Mouse (Mus musculus): ENCODE data around the gene Robo1.

The Robo1 gene

DNA sequence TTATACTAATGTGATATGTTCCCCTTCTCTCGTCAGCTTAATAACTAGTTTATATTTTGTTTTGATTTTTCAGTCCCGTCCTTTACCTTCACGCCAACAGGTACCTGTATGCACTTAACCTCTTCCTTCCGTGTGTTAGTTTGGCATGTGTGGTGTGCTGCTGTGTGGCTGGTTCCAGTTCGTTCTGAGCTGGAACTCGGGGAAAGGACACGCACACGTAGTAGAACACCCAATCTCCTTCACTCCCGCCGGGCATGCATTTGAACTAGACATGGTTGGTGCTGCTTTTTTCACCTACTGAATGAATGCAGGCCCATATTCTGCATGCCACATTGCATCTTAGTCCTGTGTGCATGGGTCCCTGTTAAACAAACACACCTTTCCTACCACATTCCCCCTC is 685.5 kb downstream of the Robo1 start:
- in situ Hi-C loops (cut with MseI, MboI) = loop anchor here (25.0 kb wide), 1 partner anchor 631 kb away; no protein-coding TSS in a partner anchor

DNA sequence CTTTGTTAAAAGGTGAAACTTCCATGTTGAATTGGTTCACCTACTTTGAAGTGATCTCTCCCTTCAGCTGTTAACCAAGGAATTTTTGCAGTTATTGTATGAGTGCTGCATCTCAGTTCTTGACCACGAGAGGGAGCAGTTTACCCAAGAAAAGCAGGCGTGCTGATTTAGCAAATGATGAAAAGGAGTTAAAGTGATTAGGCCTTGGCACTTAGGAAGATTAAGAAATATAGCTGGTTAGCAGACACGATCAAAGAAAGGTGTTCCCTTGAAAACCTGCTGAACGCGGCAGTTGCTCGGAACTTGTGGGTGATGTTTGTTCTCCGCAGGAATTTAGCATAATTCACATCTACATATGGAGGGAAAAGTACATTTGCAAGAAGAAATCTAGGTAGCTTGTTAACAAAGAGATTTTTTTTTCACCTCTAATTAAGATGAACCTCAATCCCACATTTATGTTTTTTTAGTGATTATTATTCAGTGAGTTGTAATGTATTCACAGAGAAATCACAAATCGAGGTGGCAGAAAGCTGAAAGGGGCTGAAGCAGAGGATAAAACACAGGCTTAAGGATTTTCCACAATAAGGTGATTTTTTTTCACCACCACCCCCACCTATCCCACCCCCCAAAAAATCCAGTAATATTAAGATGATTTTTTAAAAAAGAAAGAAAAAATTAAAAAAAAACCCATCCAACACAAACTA is 687.3 kb downstream of the Robo1 start:
- in situ Hi-C loops (cut with MseI, MboI) = loop anchor here (25.0 kb wide), 1 partner anchor 633 kb away; no protein-coding TSS in a partner anchor

DNA sequence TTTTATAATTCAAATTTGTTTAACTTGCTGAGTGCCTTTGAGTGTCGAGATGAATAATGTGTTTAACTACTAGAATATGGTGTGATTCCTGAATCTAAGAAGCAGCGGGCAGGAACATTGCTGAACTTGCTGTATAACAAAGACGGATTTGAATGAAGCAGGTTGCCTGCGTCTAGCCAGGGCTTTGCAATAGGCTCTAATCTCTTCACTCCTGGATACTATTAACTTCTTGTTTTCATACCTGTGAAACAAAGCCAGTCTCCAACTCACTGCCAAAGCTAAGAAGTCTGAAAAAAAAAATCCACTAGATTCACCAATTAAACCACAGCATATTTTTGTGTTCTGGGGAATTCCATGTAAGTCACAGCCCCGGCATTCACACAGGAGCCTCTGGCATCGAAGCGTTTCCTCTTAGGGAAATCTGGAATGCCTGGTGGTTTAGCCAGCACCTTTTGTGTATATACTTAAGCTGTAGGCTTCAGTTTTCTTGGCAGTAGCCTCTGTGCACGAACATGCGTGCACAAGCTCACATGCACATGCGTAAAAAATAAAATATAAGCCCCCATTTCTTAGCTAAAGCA is 687.9 kb downstream of the Robo1 start:
- in situ Hi-C loops (cut with MseI, MboI) = loop anchor here (25.0 kb wide), 1 partner anchor 634 kb away; no protein-coding TSS in a partner anchor

DNA sequence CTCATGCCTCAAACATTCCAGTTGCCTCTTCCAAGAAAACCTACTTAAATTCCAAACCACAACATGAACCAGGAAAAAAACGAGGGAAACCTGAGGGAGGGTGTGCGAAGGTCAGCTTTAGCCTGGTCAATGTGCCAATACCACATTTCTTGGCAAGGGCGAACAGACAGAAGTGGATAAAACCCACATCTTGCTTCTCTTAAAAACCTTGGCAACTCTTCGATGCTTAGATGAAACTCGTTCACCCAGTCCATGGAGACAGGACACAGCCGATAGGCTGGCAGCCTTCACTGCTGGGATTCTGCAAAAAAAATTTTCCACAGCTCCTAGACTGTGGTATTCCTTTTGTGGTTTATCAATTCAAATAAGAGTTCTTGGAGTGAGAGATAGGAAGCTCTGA is 690.6 kb downstream of the Robo1 start:
- in situ Hi-C loops (cut with MseI, MboI) = loop anchor here (25.0 kb wide), 1 partner anchor 636 kb away; no protein-coding TSS in a partner anchor

DNA sequence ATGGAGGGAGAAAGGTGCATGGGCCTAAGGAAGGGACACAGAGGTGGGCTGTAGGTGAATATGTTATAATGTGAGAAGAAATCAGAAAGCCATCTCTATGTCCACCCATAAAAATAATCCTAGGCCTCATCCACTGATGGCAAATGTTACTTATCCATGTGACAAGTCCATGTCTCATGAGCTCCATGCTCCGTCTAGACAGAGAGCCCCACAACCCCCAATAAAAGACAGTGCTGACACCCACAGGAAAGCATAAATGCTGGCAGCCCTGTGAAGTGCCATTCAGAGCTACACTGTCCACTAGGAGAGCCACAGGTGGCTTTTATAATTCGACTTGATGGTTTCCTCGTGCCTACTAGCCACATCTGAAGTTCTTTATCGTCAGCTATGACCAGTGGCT is 694.6 kb downstream of the Robo1 start:
- in situ Hi-C loops (cut with MseI, MboI) = no loop called here

DNA sequence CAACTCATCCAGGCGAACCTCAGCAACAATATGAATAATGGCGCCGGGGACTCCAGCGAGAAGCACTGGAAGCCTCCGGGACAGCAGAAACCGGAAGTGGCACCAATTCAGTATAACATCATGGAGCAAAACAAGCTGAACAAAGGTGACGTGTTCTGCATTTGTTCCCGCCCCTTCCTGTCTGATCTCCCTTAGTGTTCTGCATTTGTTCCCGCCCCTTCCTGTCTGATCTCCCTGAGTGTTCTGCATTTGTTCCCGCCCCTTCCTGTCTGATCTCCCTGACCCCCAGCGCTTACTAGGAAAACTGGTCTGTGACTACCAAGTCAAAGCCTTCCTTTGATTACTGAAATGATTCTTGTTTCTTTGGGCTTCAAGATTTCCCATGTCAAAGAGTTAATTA is 696.5 kb downstream of the Robo1 start:
- in situ Hi-C loops (cut with MseI, MboI) = no loop called here

DNA sequence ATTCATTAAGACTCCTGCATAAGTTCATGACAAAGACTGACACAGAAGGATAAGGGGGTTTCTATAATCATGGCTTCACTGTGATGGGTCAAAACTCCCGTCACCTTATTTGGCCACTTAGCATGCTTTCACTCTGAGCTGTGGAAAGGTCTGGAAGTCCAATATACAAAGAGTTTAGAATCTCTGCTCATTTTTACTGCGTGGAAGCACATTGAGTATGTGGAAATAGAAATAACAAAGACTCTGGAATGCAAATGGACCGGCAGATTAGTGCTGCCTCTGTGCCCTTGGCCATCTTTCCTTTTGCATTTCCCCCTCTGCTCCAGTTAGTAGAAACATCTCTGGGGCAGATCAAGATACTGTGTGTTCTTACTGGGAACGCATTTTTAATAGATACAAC is 697.7 kb downstream of the Robo1 start:
- in situ Hi-C loops (cut with MseI, MboI) = no loop called here

DNA sequence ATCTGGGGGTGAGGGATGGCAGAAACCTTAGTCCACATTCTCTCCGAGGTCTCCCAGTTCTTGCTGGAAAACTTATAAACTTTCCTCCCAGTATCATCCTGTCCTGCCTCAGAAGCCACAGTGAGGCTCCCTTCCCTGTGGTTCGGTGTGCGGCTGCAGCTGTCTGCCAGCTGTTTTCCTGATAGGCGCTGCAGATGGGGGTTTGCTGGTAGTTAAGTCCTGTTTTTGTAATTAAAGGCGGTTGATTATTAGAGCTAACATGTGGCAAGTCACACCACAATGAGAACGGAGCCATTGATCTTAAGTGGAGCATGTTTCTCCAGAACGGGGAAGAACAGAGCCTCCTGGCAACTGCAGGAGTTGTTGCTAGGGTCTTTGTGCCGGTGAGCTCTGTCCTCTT is 699.3 kb downstream of the Robo1 start:
- in situ Hi-C loops (cut with MseI, MboI) = no loop called here

DNA sequence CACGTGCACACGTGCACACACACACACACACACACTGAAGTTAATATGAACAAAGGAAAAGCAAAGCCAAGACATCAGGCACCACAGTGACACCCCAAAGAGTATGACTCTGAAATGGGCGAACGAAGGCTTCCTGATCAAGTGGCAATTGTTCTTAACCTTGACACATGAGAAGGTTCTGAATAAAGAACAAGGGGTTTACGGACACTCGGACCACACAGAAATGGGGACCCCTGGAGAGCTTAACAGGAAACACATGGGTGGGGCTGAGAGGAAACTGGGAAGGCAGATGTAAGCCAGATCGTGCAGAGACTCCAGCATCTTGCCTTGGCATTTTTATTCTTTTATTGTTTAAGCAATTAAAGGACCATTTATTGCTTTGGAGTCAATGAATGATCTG is 703.2 kb downstream of the Robo1 start:
- in situ Hi-C loops (cut with MseI, MboI) = no loop called here

DNA sequence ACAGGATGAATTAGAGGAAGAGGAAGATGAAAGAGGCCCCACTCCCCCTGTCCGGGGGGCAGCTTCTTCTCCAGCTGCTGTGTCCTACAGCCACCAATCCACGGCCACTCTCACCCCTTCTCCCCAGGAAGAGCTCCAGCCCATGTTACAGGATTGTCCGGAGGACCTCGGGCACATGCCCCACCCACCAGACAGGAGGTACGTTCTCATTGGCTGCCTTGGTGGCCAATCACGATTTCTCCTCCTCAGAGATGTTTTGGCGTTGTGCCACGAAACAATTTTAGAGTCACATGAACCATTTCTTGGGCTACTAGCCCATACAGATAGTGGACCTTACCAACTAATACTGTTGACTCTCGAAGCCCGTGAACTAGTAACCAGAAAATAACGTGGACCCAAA is 704.8 kb downstream of the Robo1 start:
- in situ Hi-C loops (cut with MseI, MboI) = no loop called here

DNA sequence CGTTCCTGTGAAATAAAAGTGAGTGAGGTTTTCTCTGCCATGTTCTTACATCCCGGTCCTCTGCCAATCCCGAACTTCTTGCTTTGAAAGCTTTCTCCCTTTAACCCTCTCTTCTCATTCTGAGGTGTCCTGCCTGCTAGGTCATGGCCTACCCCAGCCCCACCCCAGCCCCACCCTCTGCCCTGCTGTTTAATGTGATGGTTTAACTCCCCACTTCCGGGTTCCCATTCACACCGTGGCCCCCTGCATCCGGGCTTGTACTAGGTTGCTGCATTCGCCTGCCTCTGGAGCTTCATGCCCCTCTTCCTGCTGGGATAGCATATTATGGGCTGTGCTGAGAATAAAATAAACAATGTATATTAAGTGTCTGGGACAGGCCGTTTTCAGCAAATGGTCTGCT is 706.4 kb downstream of the Robo1 start:
- in situ Hi-C loops (cut with MseI, MboI) = no loop called here

DNA sequence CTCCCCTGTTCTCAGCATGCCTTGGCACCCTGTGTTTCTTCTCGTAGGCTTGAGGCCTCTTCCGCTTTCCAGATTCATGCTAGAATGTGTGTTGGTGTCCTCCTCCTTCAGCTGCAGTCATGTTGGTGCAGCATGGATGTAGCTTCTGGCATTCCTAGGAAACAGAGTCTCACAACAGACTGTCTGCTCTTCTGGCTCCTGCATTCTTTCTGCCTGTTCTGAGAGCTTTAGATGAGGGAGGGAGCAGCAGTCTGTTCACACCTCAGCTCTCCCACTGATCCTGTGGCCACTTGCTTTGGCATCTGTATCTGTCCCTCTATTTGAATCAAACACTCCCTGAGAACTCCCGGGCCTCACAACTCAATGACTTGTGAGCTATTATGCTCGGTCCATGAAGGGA is 707.9 kb downstream of the Robo1 start:
- in situ Hi-C loops (cut with MseI, MboI) = no loop called here

DNA sequence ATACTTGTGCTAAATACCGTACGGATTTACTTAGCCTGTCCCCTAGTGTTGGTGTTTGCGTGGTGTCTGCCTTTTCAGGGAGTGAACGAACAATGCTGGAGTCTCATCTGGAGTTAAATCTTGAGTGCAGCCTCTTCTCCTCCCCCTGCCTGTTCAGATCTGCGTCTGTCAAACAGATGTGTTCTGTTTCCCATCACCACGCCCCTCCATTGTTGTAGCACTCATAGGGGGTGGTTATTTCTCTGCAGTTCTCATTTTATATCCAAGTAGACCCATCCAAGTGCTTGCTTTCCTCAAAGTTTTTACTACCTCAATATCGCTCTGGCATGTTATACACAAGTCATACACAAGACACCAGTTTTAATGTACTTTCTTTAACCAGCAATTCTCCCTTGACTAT is 708.7 kb downstream of the Robo1 start:
- in situ Hi-C loops (cut with MseI, MboI) = no loop called here

DNA sequence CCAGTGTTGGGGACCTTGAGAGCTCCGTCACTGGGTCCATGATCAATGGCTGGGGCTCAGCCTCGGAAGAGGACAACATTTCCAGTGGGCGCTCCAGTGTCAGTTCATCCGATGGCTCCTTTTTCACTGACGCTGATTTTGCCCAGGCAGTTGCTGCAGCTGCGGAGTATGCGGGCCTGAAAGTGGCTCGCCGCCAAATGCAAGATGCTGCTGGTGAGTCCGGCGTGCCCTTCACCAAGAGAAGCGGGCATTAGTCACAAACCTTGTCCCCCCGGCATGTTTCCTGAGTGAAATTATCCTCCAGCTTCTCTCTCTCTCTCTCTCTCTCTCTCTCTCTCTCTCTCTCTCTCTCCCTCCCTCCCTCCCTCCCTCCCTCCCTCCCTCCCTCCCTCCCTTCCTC is 716.2 kb downstream of the Robo1 start:
- in situ Hi-C loops (cut with MseI, MboI) = no loop called here

DNA sequence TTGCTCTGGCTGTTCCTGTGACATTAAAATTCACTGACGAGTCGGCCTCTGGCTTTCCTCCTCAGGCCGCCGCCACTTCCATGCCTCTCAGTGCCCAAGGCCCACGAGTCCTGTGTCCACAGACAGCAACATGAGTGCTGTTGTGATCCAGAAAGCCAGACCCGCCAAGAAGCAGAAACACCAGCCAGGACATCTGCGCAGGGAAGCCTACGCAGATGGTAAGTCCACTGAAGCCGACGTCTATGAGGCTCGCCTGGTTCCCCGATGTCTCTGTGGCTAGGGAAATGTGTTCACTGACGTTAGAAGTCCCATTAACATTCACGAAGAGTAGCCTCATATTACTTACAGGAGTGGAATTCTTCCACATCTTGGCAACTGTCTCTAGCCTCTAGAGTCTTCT is 719.6 kb downstream of the Robo1 start:
- in situ Hi-C loops (cut with MseI, MboI) = no loop called here

DNA sequence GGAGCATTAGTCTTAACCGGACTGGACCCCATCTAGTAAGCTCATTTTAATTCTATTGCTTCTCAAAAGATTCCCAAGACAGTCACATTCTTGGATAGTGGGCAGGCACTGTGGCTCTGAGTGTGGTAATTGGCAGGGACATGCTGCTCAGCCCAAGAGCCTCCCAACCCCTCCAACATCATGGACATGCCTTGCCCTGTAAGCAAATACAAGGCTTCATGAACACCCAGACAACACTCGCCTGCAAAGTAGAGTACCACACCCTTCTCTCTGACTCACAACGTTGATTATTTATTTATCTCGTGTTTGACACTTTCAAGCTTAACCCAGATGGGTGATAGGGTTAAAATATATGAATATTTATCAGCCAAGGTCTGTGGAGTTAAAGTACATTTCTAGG is 722.9 kb downstream of the Robo1 start:
- in situ Hi-C loops (cut with MseI, MboI) = no loop called here

DNA sequence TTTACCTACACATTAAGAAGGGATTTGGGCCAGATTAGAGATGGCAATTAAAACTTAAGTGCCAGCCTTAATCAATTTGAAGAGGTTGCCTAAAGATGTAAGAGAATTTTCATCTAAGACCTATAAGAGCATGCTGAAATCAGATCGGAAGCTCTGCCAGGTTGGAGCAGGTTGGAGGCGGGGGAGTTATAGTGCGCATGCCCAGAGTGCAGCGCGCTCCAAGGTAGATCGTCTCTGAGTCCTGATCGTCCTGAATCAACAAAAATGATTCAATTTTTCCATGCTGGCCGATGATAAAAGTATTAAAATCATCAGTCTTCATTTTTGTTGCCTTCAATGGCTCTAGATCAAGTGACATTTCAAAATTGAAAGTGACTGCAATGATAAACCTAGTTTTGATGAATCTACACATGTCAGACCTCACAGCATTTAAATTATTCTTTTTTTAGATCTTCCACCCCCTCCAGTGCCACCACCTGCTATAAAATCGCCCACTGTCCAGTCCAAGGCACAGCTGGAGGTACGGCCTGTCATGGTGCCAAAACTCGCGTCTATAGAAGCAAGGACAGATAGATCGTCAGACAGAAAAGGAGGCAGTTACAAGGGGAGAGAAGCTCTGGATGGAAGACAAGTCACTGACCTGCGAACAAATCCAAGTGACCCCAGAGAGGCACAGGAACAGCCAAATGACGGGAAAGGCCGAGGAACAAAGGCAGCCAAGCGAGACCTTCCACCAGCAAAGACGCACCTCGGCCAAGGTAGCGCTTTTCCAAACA is 727.3 kb downstream of the Robo1 start:
- in situ Hi-C loops (cut with MseI, MboI) = no loop called here

DNA sequence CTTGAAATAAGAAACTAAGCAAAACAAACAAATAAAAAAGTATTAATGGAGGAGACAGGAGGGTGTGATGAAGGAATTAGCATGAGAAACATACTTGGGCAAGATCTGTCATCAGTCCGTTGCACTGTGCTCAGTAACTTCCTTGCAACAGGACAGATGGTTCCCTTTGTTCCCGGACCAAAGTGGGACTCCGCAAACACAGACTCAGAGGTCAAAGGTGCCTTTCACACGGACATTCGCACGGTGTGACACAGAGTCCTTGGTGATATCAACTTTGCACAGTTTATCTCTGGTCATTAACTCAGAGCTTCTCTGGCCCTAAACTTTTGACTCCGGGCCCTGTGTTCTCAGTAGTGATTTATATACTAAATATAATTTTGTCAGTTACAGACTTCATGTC is 730.4 kb downstream of the Robo1 start:
- in situ Hi-C loops (cut with MseI, MboI) = no loop called here

DNA sequence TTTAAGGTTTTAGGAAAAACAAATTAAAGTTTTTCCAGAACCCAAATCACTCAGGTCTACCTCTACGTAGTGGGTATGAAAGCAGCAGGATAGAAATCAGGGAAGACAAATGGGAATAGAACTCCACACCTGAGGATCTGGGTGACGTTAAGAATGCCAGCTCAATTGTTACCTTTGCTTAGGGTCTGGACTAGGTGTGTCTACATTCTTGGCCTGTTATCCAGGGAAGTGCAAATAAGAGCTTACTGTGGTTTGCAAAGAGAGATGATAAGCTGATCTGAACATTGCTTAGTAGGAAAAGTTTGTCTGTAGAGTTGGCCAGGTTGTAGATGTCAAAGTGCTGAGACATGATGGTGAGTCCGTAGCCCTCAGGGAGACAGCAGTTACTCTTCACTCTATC is 754.4 kb downstream of the Robo1 start:
- in situ Hi-C loops (cut with MseI, MboI) = no loop called here

DNA sequence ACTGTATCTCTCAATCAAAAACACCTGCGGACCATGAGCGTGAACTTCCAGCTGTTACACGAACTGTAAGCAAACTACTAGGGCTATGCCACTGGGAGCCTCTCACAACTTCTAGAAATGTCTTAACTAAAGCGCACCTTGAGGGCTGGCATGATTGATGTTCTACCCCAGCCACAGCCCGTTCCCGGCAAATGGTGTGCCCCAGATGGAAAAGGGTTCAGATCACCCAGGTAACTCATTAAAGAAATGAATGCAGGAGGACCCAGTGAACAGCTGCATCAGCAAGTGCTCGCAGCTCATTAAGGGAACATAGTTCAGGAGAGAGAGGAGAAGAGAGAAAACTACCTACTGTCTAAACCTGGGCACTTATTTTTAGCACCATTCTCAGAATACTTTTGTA is 759.7 kb downstream of the Robo1 start:
- in situ Hi-C loops (cut with MseI, MboI) = no loop called here

DNA sequence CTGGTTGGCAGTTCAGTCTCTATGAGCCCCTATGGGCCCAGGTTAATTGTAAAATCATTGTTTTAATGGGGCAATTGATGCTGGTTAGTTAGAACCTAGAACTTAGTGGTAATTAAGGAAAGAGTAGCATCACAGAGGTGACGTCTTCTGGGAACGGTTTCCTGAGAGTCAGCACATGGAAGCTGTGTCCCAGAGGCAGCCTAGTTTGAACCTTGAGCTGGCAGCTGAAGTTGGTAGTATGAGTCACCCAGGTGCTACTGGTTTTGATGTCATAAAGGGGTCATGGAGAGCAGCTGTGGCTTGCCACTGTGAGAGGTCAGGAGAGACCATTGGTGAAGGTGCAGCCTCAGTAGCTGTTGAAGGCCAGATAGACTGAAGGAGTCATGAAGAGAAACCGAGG is 763.9 kb downstream of the Robo1 start:
- in situ Hi-C loops (cut with MseI, MboI) = no loop called here

DNA sequence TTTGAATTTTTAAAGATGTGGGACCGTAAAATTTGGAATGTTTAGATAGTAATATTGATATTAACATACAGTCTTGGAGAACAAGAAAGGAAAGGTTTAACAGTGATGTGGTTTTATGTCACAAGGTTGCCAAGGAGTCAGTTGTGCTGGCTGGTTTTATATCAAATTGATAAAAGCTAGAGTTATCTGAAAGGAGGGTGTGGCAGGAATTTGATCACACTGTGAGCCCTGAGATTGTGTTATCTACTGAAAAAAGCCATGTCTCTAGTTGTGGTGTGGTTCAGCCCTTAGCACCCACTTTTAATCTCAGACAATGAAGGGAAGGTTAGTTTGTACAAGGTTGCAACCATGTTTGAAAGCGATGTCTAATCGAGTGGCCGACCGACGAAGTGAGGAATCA is 764.8 kb downstream of the Robo1 start:
- in situ Hi-C loops (cut with MseI, MboI) = no loop called here

DNA sequence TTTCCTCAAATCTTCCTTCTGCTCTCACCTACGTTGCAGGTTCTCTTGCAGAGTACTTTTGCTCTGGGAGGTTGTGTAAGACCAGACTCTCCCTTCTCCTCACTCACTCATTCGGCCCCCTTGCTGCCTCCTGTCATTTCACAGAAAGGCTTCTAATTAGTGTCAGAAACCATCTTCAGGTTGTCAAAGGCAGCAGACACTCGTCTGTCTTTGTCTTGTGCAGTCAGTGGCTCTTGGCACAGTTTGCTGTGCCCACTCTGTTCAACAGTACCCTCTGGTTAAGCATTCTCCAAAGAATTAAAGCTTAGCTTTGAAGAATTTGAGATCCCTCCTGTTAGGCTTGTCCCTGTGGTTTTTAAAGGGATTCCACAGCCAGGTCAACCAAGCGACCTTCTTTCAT is 774.3 kb downstream of the Robo1 start:
- in situ Hi-C loops (cut with MseI, MboI) = no loop called here
